Mouse (Mus musculus) cerebellum, postnatal 36 days (tissue): ENCODE data around the gene Nol8.

Experiments
- DNase-seq, 2 experiments: peaks; one replicate each; pipeline ENCODE4 v3.0.0; 2021 to 2022; ENCODE audit warnings: mixed read lengths in 2 of 2

Nol8 gene

GRCm38 (mm10) chr13:49652481-49653179 is at the start of gene Nol8, which contains the start of gene Cenpp:
TSS of gene Nol8 (plus strand) at chr13:49653078.
TSS of gene Cenpp (minus strand) at chr13:49652785.
- DNase-seq: peak; percentile 99 to 100

- no peak for DNase-seq
Observed at GRCm38 (mm10) chr13:49603603-49604002, 49.3 kb upstream of the Nol8 start.

DNA sequence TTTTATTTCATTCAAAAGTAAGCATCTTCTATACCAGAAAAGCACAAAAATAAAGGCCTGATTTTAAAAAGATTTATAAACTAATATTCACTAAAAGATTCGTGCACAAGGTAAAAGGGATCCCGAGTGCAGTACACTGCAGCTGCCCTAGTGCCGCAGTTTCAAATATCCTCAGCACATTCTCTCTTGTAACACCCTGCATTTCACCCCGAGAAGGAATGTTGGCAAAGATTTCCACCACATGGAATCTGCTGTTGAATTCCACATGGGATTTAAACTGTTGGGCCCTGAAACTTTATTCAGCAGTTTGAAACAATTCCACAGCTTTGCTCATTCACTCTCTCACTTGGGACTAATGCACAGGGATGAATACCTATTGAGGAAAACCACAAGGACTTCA is 45.2 kb upstream of the Nol8 start, which contains the start of gene Ogn:
Ogn (plus strand) TSS at position 333 of the 400 bp plus-strand sequence.
- no peak for DNase-seq

DNA sequence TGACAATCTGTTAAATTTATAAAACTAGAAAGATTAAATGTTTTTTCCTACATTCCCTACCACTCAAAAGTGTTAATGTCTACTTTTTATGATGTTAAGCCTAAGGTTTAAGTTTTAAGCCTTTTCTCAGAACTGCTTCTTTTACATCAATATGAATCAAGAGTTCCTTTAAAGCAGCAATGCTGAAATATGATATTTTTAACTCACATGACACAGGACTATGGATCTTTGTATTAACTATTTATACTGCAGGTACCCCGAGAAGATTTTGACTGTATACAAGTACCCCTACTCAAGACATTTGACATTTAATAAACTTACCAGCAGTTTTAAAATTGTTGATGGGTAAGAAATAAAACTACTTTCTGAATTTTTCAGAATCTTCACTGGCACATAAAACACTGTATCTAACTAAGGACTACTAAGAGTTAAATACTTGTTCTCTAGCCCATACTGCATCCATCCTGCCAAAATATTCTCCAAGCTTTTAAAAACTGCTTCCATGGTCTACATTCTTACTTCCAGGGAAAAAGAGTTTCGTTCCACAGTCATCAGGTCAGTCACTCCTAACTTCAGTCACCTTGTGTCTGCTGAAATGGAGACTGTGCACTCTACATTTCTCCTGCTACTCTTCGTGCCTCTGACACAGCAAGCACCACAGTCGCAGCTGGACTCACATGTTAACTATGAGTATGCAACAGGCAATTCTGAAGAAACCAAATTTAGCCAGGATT is 44.1 kb upstream of the Nol8 start:
- no peak for DNase-seq

DNA sequence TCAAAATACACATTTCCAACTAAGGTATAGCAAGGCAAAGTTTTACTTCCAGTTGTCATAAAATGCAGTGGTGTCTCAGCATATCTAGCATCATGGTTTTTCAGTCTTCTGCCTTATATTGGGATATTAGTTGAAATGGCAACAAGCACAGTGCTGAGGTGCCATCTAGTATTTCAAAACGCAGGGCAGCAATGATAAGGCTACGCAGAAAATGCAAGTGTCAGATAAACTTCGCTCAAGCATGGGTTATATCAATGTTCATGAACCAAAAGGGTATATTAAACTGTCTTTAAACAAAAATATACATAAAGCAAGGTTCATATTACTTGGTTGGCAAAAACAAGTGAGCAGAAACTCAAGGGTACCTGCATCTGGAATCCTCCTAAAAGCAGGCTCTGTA is 35.9 kb upstream of the Nol8 start:
- DNase-seq: no peak

DNA sequence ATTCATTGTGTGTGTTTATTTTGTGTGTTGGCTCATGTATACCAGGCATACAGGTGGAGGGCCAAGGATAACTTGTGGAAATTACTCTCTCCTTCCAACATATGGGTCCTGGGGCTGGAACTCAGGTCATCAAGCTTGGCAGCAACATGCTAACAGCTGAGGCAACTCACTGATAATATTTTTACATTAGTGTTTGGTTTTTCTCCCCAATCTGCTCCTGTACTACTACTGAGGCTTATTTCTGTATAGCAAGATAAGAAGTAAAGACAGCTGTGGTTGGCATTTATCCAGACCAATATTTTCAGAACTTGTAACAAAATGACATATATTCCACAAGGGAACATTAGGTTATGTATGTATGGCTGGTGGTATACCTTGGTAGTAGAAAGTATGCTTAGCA is 34.5 kb upstream of the Nol8 start:
- DNase-seq: no peak

DNA sequence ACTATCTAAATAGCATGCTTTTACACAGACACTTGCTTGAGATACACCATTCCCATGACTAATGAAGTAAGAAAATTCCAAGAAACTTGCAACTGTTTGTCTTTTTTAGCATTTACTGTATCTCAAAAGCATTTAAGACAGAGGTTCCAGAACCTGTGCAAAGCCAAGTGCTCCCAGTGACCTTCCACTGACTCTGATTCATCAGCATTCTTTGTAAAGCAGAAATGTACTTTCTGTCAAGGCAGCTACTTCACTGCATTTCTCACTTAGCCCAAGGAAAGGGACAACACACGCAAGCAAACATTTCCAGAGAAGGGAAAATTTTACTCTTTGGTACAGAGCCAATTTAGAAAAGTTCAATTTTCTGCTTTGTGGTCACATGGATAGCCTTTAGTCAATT is 29.7 kb upstream of the Nol8 start:
- DNase-seq: no peak

- no peak for DNase-seq
Observed at GRCm38 (mm10) chr13:49628167-49628566, 24.7 kb upstream of the Nol8 start.

- DNase-seq: no peak
Observed at GRCm38 (mm10) chr13:49629076-49629475, 23.8 kb upstream of the Nol8 start.

GRCm38 (mm10) chr13:49639965-49640364 is 12.9 kb upstream of the Nol8 start:
- DNase-seq: no peak

- DNase-seq: no peak
Observed at GRCm38 (mm10) chr13:49642650-49643049, 10.2 kb upstream of the Nol8 start.

- no peak for DNase-seq
Observed at GRCm38 (mm10) chr13:49643669-49644362, 9.1 kb upstream of the Nol8 start.

- no peak for DNase-seq
Observed at GRCm38 (mm10) chr13:49644731-49645529, 7.9 kb upstream of the Nol8 start.

DNA sequence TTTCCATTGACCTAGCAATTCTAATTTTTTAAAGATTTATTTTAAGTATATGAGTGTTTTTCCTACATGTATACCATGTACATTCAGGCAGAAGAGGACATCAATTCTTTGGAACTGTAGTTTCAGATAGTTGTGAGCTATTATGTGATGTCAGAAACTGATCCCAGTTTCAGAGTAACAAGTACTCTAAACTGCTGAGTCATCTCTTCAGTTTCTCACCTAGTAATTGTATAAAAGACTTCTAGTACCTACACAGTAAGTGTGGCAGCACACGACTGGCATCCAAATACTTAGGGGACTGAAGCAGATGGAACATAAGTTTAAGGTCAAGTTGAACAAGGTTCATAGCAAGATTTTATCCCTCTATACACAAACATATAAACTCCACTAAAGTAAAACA is 6.9 kb upstream of the Nol8 start:
- DNase-seq: no peak

- no peak for DNase-seq
Observed at GRCm38 (mm10) chr13:49651136-49651535, 1.7 kb upstream of the Nol8 start.

- no peak for DNase-seq
Observed at GRCm38 (mm10) chr13:49651781-49652351, 1.0 kb upstream of the Nol8 start.

GRCm38 (mm10) chr13:49653180-49653541 is 283 bp downstream of the Nol8 start:
- peak in 1 of 2 experiments; percentile 48 for DNase-seq

GRCm38 (mm10) chr13:49677793-49678192 is 24.9 kb downstream of the Nol8 start:
- no peak for DNase-seq

DNA sequence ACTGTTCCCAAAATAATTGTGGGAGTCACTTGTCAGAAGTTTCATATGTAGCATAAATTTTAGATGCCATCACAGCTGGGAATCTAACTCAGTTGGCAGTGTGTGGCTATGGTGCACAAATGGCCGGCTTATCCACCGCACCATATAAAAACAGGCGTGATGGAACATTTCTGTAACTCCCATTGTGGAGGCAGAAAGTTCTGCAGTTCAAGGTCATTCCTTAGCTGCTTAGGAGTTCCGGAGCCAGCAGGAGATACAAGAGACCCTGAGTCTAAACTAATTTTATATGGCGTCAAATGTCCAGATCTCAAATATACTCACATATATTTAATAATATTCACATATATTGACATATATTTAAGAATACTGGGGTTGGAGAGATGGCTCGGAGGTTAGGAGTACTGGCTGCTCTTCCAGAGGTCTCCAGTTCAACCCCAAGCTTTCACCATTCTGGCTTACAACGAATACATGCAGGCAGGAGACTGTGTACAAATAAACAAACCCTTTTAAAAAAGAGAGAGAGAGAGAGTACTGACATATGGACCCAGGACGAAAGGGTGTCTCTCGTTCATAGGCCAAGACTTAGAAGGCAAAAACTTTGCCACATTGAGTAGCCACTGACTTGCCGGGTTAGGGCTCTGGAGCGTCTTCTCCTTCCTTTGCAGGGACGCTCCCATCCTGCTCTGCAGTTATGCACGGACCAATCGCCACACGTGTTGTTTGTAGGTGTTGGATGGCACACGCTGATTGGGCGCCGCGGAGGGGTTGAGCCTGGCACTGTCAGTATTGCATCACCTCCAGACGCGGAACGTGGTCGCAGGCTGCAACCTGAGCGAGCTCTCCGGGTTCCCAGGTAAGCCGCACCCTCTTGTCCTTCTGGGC is 28.7 kb downstream of the Nol8 start, which contains the start of gene Iars:
Iars (plus strand) TSS at position 750 of the 882 bp plus-strand sequence.
- DNase-seq: peak; percentile 99 to 100

DNA sequence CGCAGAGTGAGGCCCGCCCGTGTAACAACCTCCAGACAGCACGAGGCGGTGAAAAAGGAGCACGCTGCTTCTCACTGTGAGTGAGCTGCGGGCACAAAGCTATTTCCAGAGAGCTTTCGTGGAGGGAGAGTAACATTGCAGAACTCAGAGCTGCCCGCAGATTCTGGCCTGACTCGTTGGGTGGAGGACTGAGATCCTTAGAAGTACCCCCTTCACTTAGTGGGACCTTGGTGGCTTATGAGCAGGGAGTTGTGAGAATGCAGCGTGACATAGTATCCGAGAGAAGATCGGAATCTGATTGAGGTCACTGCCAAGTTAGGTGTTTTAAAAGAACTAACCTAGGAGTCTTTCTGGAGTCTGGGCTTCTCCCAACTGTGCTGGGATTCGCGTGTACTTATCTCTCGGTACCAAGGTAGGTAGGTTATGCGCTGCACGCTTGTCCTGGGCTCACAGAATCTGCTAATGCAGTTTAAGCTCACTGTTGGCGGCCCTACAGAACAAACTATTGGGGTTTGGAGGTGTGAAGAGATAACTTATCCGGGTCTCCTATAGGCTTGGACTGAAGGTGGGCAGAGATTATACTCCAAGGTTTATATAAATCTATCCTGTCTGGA is 29.5 kb downstream of the Nol8 start:
- DNase-seq: no peak

- no peak for DNase-seq
Observed at GRCm38 (mm10) chr13:49684266-49684665, 31.4 kb downstream of the Nol8 start.
